Mouse (Mus musculus) hindbrain, embryonic 11.5 days (tissue): ENCODE results near the gene Kcnq1. TPM values are rescaled to one million over a fixed set of nuclear protein-coding genes. Genes with fewer than 3 reads are reported as not detected.

ENCODE experiments used
- ATAC-seq: fragments of 200-750 bp; cut with Nextera tagmentation; 2 replicates; pipeline ENCODE4 v1.8.0; 2017; ENCODE audit warnings: mild to moderate bottlenecking, moderate TSS enrichment, moderate library complexity; ENCODE audit not compliant: low FRiP score
- DNase-seq: peaks from one replicate; pipeline ENCODE4 v3.0.0-alpha.2; 2015; ENCODE audit warnings: low spot score
- H3K27ac ChIP-seq: fragments of 300-500 bp; sonication (generic); 2 replicates; pipeline ENCODE4 v1.5.1; 2014; ENCODE audit warnings: mild to moderate bottlenecking, low read depth, low read length
- H3K27me3 ChIP-seq: fragments of 300-500 bp; sonication (generic); 2 replicates; pipeline ENCODE4 v1.6.1; 2014; ENCODE audit warnings: mild to moderate bottlenecking, low read length, moderate library complexity, mixed read lengths; ENCODE audit not compliant: control insufficient read depth, insufficient read depth
- H3K36me3 ChIP-seq: fragments of 300-500 bp; sonication (generic); 2 replicates; pipeline ENCODE4 v1.6.1; 2014; ENCODE audit warnings: mild to moderate bottlenecking, low read length, moderate library complexity, mixed read lengths; ENCODE audit not compliant: control insufficient read depth, insufficient read depth
- H3K4me1 ChIP-seq: fragments of 300-500 bp; sonication (generic); replicated peaks from 2 replicates; pipeline ENCODE4 v1.6.1; 2014; ENCODE audit warnings: low read length, mixed read lengths; ENCODE audit not compliant: control insufficient read depth, insufficient read depth
- H3K4me2 ChIP-seq: fragments of 300-500 bp; sonication (generic); replicated peaks from 2 replicates; pipeline ENCODE4 v1.6.1; 2014; ENCODE audit warnings: mild to moderate bottlenecking, low read depth, low read length
- H3K4me3 ChIP-seq: fragments of 300-500 bp; sonication (generic); 2 replicates; pipeline ENCODE4 v1.5.1; 2014; ENCODE audit warnings: low read depth, low read length
- H3K9ac ChIP-seq: fragments of 300-500 bp; sonication (generic); 2 replicates; pipeline ENCODE4 v1.6.1; 2014; ENCODE audit warnings: low read depth, low read length
- H3K9me3 ChIP-seq: fragments of 300-500 bp; sonication (generic); 2 replicates; pipeline ENCODE4 v1.6.1; 2016; ENCODE audit warnings: low read length; ENCODE audit not compliant: control insufficient read depth
- WGBS: fragments of 180-500 bp; shearing (Covaris S2); extraction: QIAGEN DNeasy Blood & Tissue Kit; methylation state at CpG from one replicate; pipeline ENCODE4 v1.1.7; 2014; 5-methylcytosine and 5-hydroxymethylcytosine counted together
- polyA plus RNA-seq: library from polyadenylated mRNA; unstranded; fragments of >200 nt; fragmentation: Nextera tagmentation; extraction: Ambion mirVana; gene quantifications from 2 replicates; pipeline ENCODE4 v1.2.1, GENCODE M21; 2014

Gene Kcnq1
- polyA plus RNA-seq, 1 experiment from 2014 or later = 1.7 TPM

- Histone ChIP-seq H3K4me2 (no peak overlapping the region), H3K9me3 (no peaks in the 10 kb centered on the region), H3K4me3 (no peak overlapping the region), H3K4me1 (no peaks in the 10 kb centered on the region), H3K27me3 (no peaks in the 10 kb centered on the region), H3K27ac (no peak overlapping the region), H3K36me3 (no peaks in the 10 kb centered on the region), H3K9ac (no peak overlapping the region)
- DNase-seq (no peak), ATAC-seq (no peak)
- WGBS = 68% methylated on average over 3 of the region's 3 CpGs
Observed at GRCm38 (mm10) chr7:143289082-143289849, 183.1 kb downstream of the Kcnq1 start.

- ATAC-seq (no peak), DNase-seq (peak; percentile 24)
- WGBS = 49% methylated on average over 20 of the region's 20 CpGs
- Histone ChIP-seq H3K4me2 (peak overlapping the region; percentile 28), H3K27ac (0 out of 2 replicates have a peak overlapping the region, but pooled peaks have one; percentile 37), H3K4me1 (no peaks in the 10 kb centered on the region), H3K9ac (peak overlapping the region; percentile 67), H3K36me3 (no peaks in the 10 kb centered on the region), H3K27me3 (no peaks in the 10 kb centered on the region), H3K4me3 (peak overlapping the region; percentile 57), H3K9me3 (no peaks in the 10 kb centered on the region)
Observed at GRCm38 (mm10) chr7:143294690-143295355, 188.7 kb downstream of the Kcnq1 start.

- ATAC-seq (no peak), DNase-seq (peak; percentile 60)
- H3K4me1 ChIP-seq = no peaks in the 10 kb centered on the region
- peak overlapping the region; percentile 37; the same call in 1 of the 2 replicates for H3K27ac ChIP-seq
- H3K9ac ChIP-seq = peak overlapping the region; percentile 67
- H3K27me3 ChIP-seq = no peaks in the 10 kb centered on the region
- peak overlapping the region; percentile 28 for H3K4me2 ChIP-seq
- H3K4me3 ChIP-seq = peak overlapping the region; percentile 57
- 51% methylated on average over 47 of the region's 47 CpGs for WGBS
- no peaks in the 10 kb centered on the region for H3K9me3 ChIP-seq
- H3K36me3 ChIP-seq = no peaks in the 10 kb centered on the region
Observed at GRCm38 (mm10) chr7:143295356-143296000, 189.3 kb downstream of the Kcnq1 start.

GRCm38 (mm10) chr7:143296001-143296379, 189.8 kb downstream of the Kcnq1 start:
- Histone ChIP-seq H3K4me1 (no peaks in the 10 kb centered on the region), H3K27me3 (no peaks in the 10 kb centered on the region), H3K9ac (peak overlapping the region; percentile 67), H3K36me3 (no peaks in the 10 kb centered on the region), H3K27ac (peak overlapping the region; percentile 37), H3K4me3 (peak overlapping the region; percentile 57), H3K9me3 (no peaks in the 10 kb centered on the region), H3K4me2 (peak overlapping the region; percentile 28)
- 46% methylated on average over 20 of the region's 20 CpGs for WGBS
- peak; percentile 60; the same call in 1 of the 2 replicates for ATAC-seq
- DNase-seq = no peak

- no peaks in the 10 kb centered on the region for H3K27me3 ChIP-seq
- ATAC-seq (peak; percentile 98), DNase-seq (peak; percentile 88)
- no peaks in the 10 kb centered on the region for H3K9me3 ChIP-seq
- no peaks in the 10 kb centered on the region for H3K36me3 ChIP-seq
- no peaks in the 10 kb centered on the region for H3K4me1 ChIP-seq
- peak overlapping the region; percentile 57 for H3K4me3 ChIP-seq
- H3K4me2 ChIP-seq = peak overlapping the region; percentile 28
- 56% methylated on average over 17 of the region's 17 CpGs for WGBS
- peak overlapping the region; percentile 37 for H3K27ac ChIP-seq
- peak overlapping the region; percentile 67 for H3K9ac ChIP-seq
Observed at GRCm38 (mm10) chr7:143296384-143296801, 190.2 kb downstream of the Kcnq1 start.

GRCm38 (mm10) chr7:143300037-143300436, 193.9 kb downstream of the Kcnq1 start:
- Histone ChIP-seq H3K27me3 (no peaks in the 10 kb centered on the region), H3K4me2 (no peak overlapping the region), H3K36me3 (no peaks in the 10 kb centered on the region), H3K9me3 (no peaks in the 10 kb centered on the region), H3K9ac (no peak overlapping the region), H3K4me3 (no peak overlapping the region), H3K27ac (no peak overlapping the region), H3K4me1 (no peaks in the 10 kb centered on the region; the same call in 1 of the 2 replicates)
- no peak for ATAC-seq
- WGBS = 68% methylated on average over 7 of the region's 7 CpGs
- DNase-seq = peak; percentile 25

GRCm38 (mm10) chr7:143300681-143301080, 194.5 kb downstream of the Kcnq1 start:
- Histone ChIP-seq H3K4me1 (no peaks in the 10 kb centered on the region; the same call in none of the 2 replicates), H3K9me3 (no peaks in the 10 kb centered on the region), H3K27me3 (no peaks in the 10 kb centered on the region), H3K4me2 (no peak overlapping the region), H3K27ac (no peak overlapping the region), H3K36me3 (no peaks in the 10 kb centered on the region), H3K9ac (no peak overlapping the region), H3K4me3 (no peak overlapping the region)
- no peak for DNase-seq
- ATAC-seq = no peak
- WGBS = 87% methylated on average over 3 of the region's 3 CpGs

- H3K27ac ChIP-seq = no peak overlapping the region
- H3K9me3 ChIP-seq = no peaks in the 10 kb centered on the region
- H3K36me3 ChIP-seq = no peaks in the 10 kb centered on the region
- no peaks in the 10 kb centered on the region; the same call in none of the 2 replicates for H3K4me1 ChIP-seq
- no peak overlapping the region for H3K4me3 ChIP-seq
- H3K27me3 ChIP-seq = no peaks in the 10 kb centered on the region
- no peak overlapping the region for H3K9ac ChIP-seq
- 88% methylated on average over 7 of the region's 7 CpGs for WGBS
- DNase-seq = no peak
- no peak for ATAC-seq
- H3K4me2 ChIP-seq = no peak overlapping the region
Observed at GRCm38 (mm10) chr7:143302156-143302555, 196.0 kb downstream of the Kcnq1 start.
